Mouse (Mus musculus) heart, postnatal 0 days (tissue): ENCODE data around the gene Itgb5.

Experiments used
- CTCF ChIP-seq: IDR thresholded peaks from 2 replicates; pipeline ENCODE4 v1.5.1; 2016; ENCODE audit warnings: antibody characterized with exemption, control low read depth, low read depth
- EP300 ChIP-seq: IDR thresholded peaks from 2 replicates; pipeline ENCODE4 v1.6.1; 2016; ENCODE audit warnings: antibody characterized with exemption, low read depth

- no peak for TF ChIP-seq CTCF
- no peak for TF ChIP-seq EP300
These were observed 42.5 kb downstream of the Itgb5 start for GRCm38 (mm10) chr16:33871865-33872443.
